Mouse (Mus musculus): ENCODE results near the gene Mllt1.

DNA sequence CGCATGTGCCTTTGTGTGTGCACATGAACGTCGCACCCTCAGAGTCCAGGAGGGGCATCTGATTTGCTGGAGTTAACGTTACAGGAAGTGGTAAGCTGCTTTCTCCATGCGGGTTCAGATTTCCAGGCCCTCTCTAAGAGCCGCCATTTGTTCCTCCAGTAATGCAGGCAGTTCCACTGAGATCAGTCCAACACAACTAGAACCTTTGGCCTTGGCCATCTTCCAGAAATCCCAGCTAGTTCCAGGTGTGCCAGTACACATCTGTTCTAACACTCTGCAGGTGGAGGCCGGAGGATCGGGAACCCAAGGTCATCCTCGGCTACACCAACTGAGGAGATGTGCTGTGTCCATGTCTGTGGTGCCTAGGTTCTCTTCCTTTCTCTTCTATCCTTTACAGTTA, 49.7 kb upstream of the Mllt1 start:
- TF ChIP-seq GATA1 (IDR thresholded peaks at IDR 0.05; ENCODE audit: borderline replicate concordance, low read length) (no peak), FLI1 (IDR thresholded peaks at IDR 0.05; ENCODE audit: low read length) (no peak)
